Mouse (Mus musculus) MEL (cell line): ENCODE measurements around the gene Rab30. TPM values are rescaled to one million over a fixed set of nuclear protein-coding genes. Genes with fewer than 3 reads are reported as not detected.

ENCODE experiments used
- BHLHE40 ChIP-seq: IDR thresholded peaks from 2 replicates; pipeline ENCODE4 v1.6.1; 2012; ENCODE audit warnings: low read depth, mild to moderate bottlenecking, inconsistent platforms, low read length, improper control_type of control experiment, borderline replicate concordance
- CHD1 ChIP-seq: IDR thresholded peaks from 2 replicates; pipeline ENCODE4 v1.6.1; 2012; ENCODE audit warnings: low read depth, mild to moderate bottlenecking, inconsistent platforms, low read length, improper control_type of control experiment
- CHD2 ChIP-seq: IDR thresholded peaks from 2 replicates; pipeline ENCODE4 v1.6.1; 2011; ENCODE audit warnings: low read length, improper control_type of control experiment
- ETS1 ChIP-seq: IDR thresholded peaks from 2 replicates; pipeline ENCODE4 v1.6.1; 2012; ENCODE audit warnings: low read depth, mild to moderate bottlenecking, inconsistent platforms, low read length, improper control_type of control experiment, moderate library complexity
- NELFE ChIP-seq: IDR thresholded peaks from 2 replicates; pipeline ENCODE4 v1.6.1; 2011; ENCODE audit warnings: low read depth, low read length, improper control_type of control experiment
- POLR2AphosphoS2 ChIP-seq: IDR thresholded peaks from 2 replicates; pipeline ENCODE4 v1.6.1; 2011; ENCODE audit warnings: low read length, improper control_type of control experiment
- POLR2AphosphoS5 ChIP-seq: IDR thresholded peaks from 2 replicates; pipeline ENCODE4 v1.6.1; 2012; ENCODE audit warnings: low read depth, borderline replicate concordance, mild to moderate bottlenecking, inconsistent platforms, low read length, moderate library complexity, mixed read lengths
- RAD21 ChIP-seq: IDR thresholded peaks from 2 replicates; pipeline ENCODE4 v1.6.1; 2011; ENCODE audit warnings: mild to moderate bottlenecking, low read depth, low read length, improper control_type of control experiment
- RCOR1 ChIP-seq: IDR thresholded peaks from 2 replicates; pipeline ENCODE4 v1.6.1; 2012; ENCODE audit warnings: low read depth, mild to moderate bottlenecking, inconsistent platforms, low read length, improper control_type of control experiment
- TCF12 ChIP-seq: IDR thresholded peaks from 2 replicates; pipeline ENCODE4 v1.6.1; 2014; ENCODE audit warnings: low read depth, mild to moderate bottlenecking, inconsistent platforms, low read length, improper control_type of control experiment, moderate library complexity
- ZC3H11A ChIP-seq: IDR thresholded peaks from 2 replicates; pipeline ENCODE4 v1.6.1; 2012; ENCODE audit warnings: low read depth, mild to moderate bottlenecking, inconsistent platforms, low read length, improper control_type of control experiment
- polyA plus RNA-seq, 2 experiments: library from polyadenylated mRNA; stranded (reverse) in 1 of 2; unstranded in 1 of 2; fragments of >175 nt in 1 of 2; fragments of >200 nt in 1 of 2; gene quantifications; 2 replicates each; pipeline versions ENCODE4 v1.2.1 to v1.2.4; 2012; ENCODE audit warnings: low replicate concordance in 2 of 2, low read depth in 1 of 2; ENCODE audit not compliant: insufficient read length in 2 of 2, insufficient read depth in 1 of 2, missing spikeins in 1 of 2
- total RNA-seq: library from RNA; depleted of rRNA; stranded (reverse); fragments of 300-350 nt; gene quantifications from 2 replicates; pipeline ENCODE4 v1.2.3, GENCODE M21; 2012; rRNA removed

Gene Rab30
- total and polyA plus RNA-seq, 3 experiments, result 1.3 TPM; not detected in 1

GRCm38 (mm10) chr7:92893478-92893877, 152.1 kb downstream of the Rab30 start (continued):
- TF ChIP-seq POLR2AphosphoS5, result no peak
- peak; percentile 49; the same call in 1 of the 2 replicates for TF ChIP-seq ZC3H11A
- TF ChIP-seq TCF12, result no peak
- TF ChIP-seq CHD2, result no peak
- TF ChIP-seq POLR2AphosphoS2, result no peak
- TF ChIP-seq ETS1, result no peak
- no peak for TF ChIP-seq CHD1
- no peak for TF ChIP-seq NELFE
- TF ChIP-seq RCOR1, result no peak
- TF ChIP-seq RAD21, result peak; percentile 73
- no peak for TF ChIP-seq BHLHE40

Other genes starting within 250 kb of the Rab30 start
- not detected in 2 replicates for gene Ccdc90b, start 180.5 kb upstream of the Rab30 start, total RNA-seq
- gene Ccdc90b, start 180.5 kb upstream of the Rab30 start, polyA plus RNA-seq, result not detected
- gene Ankrd42, start 104.5 kb upstream of the Rab30 start, total RNA-seq, result 0.75 and 1.1 TPM in 2 replicates
- 1 to 10 TPM in 1 of 2 experiments, not detected in 1; 1.4 TPM for gene Ankrd42, start 104.5 kb upstream of the Rab30 start, polyA plus RNA-seq
- 24.7 and 25.6 TPM in 2 replicates for gene Pcf11, start 71.7 kb upstream of the Rab30 start, total RNA-seq
- gene Pcf11, start 71.7 kb upstream of the Rab30 start, polyA plus RNA-seq, result 10 to 100 TPM; 34.0 to 60.3 TPM
- gene Ddias, start 132.6 kb downstream of the Rab30 start, total RNA-seq, result 17.8 and 23.5 TPM in 2 replicates
- 10 to 100 TPM in 1 of 2 experiments, not detected in 1; 19.9 TPM for gene Ddias, start 132.6 kb downstream of the Rab30 start, polyA plus RNA-seq
- gene Prcp, start 132.9 kb downstream of the Rab30 start, total RNA-seq, result 41.6 and 48.4 TPM in 2 replicates
- 10 to 100 TPM in 1 of 2 experiments, not detected in 1; 40.3 TPM for gene Prcp, start 132.9 kb downstream of the Rab30 start, polyA plus RNA-seq